22 mouse cellular contexts compared by ENCODE assay signal in genomic region chr3:102752457-102752856, GRCm38 (mm10). TPM values are rescaled to one million over a fixed set of nuclear protein-coding genes. Genes with fewer than 3 reads are reported as not detected.
DNase-seq lines count a peak whose midpoint lies in the region; ATAC-seq and TF ChIP-seq lines count a peak whose summit lies in the region.
"Had no signal": no experiment of that assay in that cellular context is flagged by ENCODE, and none has a peak within 500 bp of the region (broad histone marks: within the 10 kb centered on the region; RNA-seq: fewer than 3 reads in every experiment).

No protein-coding gene starts in this region.

- H3K4me2 ChIP-seq in heart, postnatal 0 days (ENCODE audit: low read depth, low read length): no peak overlapping the region
- H3K4me2 ChIP-seq in stomach, embryonic 15.5 days: no peak overlapping the region
- no peak overlapping the region for H3K4me2 ChIP-seq in forebrain, embryonic 15.5 days (replicated peaks)
- H3K4me2 ChIP-seq: midbrain, embryonic 11.5 days had no signal

- H3K9ac ChIP-seq in heart, postnatal 0 days (replicated peaks; ENCODE audit: low read depth, low read length): no peak overlapping the region
- H3K9ac ChIP-seq in stomach, embryonic 15.5 days: no peak overlapping the region
- H3K9ac ChIP-seq in forebrain, embryonic 15.5 days (replicated peaks): no peak overlapping the region
- H3K9ac ChIP-seq: liver, postnatal 0 days had no signal

- intact Hi-C loops in gastrocnemius, adult 2 months (cut with DNase I): no loop called here
- intact Hi-C loops in heart, postnatal 36 days (cut with DNase I): no loop called here

- H3K4me3 ChIP-seq in gastrocnemius, adult 2 months: no peak overlapping the region
- no peak overlapping the region for H3K4me3 ChIP-seq in heart, postnatal 0 days (ENCODE audit: low read depth, low read length)
- H3K4me3 ChIP-seq in stomach, embryonic 15.5 days (replicated peaks): no peak overlapping the region
- no peak overlapping the region for H3K4me3 ChIP-seq in forebrain, embryonic 15.5 days
- H3K4me3 ChIP-seq: left cerebral cortex, adult 2 months had no signal

- 0 out of 2 replicates have a peak, but pooled peaks have one; percentile 19 for ATAC-seq in heart, postnatal 0 days (ENCODE audit: insufficient read depth, low read depth)
- ATAC-seq in stomach, embryonic 15.5 days (ENCODE audit: insufficient read depth, low FRiP score, low read depth): 0 out of 2 replicates have a peak, but pooled peaks have one; percentile 36
- ATAC-seq in forebrain, embryonic 15.5 days (replicated peaks): no peak
- ATAC-seq: forebrain, embryonic 14.5 days; liver, postnatal 0 days had no signal

- H3K4me1 ChIP-seq in heart, postnatal 0 days (ENCODE audit: control insufficient read depth, insufficient read depth): peaks cover 24% of the 10 kb centered on the region
- H3K4me1 ChIP-seq in stomach, embryonic 15.5 days: 0 out of 2 replicates have a peak, but pooled peaks cover 3% of the 10 kb centered on the region
- 0 out of 2 replicates have a peak, but pooled peaks cover 2% of the 10 kb centered on the region for H3K4me1 ChIP-seq in forebrain, embryonic 15.5 days

- no peak for TF ChIP-seq CTCF in gastrocnemius, adult 2 months (IDR thresholded peaks at IDR 0.05)
- no peak for TF ChIP-seq CTCF in heart, postnatal 0 days (IDR thresholded peaks at IDR 0.05; ENCODE audit: low read depth)

- no peak for TF ChIP-seq EP300 in heart, postnatal 0 days (IDR thresholded peaks at IDR 0.05; ENCODE audit: low read depth)

- no peaks in the 10 kb centered on the region for H3K27me3 ChIP-seq in heart, postnatal 0 days (ENCODE audit: control insufficient read depth, insufficient read depth, low read length)
- no peaks in the 10 kb centered on the region for H3K27me3 ChIP-seq in stomach, embryonic 15.5 days (replicated peaks)
- H3K27me3 ChIP-seq in forebrain, embryonic 15.5 days: no peaks in the 10 kb centered on the region
- H3K27me3 ChIP-seq: CH12.LX had no signal

- H3K27ac ChIP-seq in gastrocnemius, adult 2 months: peak overlapping the region; percentile 58
- H3K27ac ChIP-seq in heart, postnatal 0 days (ENCODE audit: low read depth): no peak overlapping the region
- peak overlapping the region; percentile 40; the same call in 1 of the 2 replicates for H3K27ac ChIP-seq in stomach, embryonic 15.5 days
- H3K27ac ChIP-seq in forebrain, embryonic 15.5 days (replicated peaks): no peak overlapping the region
- H3K27ac ChIP-seq: left cerebral cortex, adult 2 months had no signal

- no peaks in the 10 kb centered on the region for H3K9me3 ChIP-seq in heart, postnatal 0 days (replicated peaks; ENCODE audit: control insufficient read depth, low read length)
- no peaks in the 10 kb centered on the region for H3K9me3 ChIP-seq in stomach, embryonic 15.5 days
- H3K9me3 ChIP-seq in forebrain, embryonic 15.5 days: no peaks in the 10 kb centered on the region

- no peak for DNase-seq in gastrocnemius, adult 2 months
- no peak for DNase-seq in gastrocnemius, postnatal 10 days
- peak; percentile 20 for DNase-seq in heart, postnatal 0 days (ENCODE audit: low spot score)
- no peak for DNase-seq in heart, postnatal 36 days
- peak; percentile 36 for DNase-seq in MN1 (ENCODE audit: low spot score)
- DNase-seq: kidney, adult 8-10 months; kidney, postnatal 14 days; layer of hippocampus, adult 9-11 months; left cerebral cortex, postnatal 4 days; liver; liver, postnatal 0 days; right cerebral cortex, adult 18-20 months; thymus, postnatal 36 days had no signal

- H3K36me3 ChIP-seq in heart, postnatal 0 days (replicated peaks; ENCODE audit: control insufficient read depth, insufficient read depth, low read length): peaks cover 23% of the 10 kb centered on the region; the same call in 1 of the 2 replicates
- no peaks in the 10 kb centered on the region for H3K36me3 ChIP-seq in stomach, embryonic 15.5 days
- no peaks in the 10 kb centered on the region for H3K36me3 ChIP-seq in forebrain, embryonic 15.5 days

- 52% methylated on average over 5 of the region's 5 CpGs for WGBS in heart, postnatal 0 days
- WGBS in stomach, embryonic 15.5 days: 60% methylated on average over 5 of the region's 5 CpGs
- 86% methylated on average over 5 of the region's 5 CpGs for WGBS in forebrain, embryonic 15.5 days

RNA-seq across cellular contexts. Expression of gene Tspan2, which starts 18.1 kb away (rescaled TPM):
- 1 to 10 TPM; 4.3 to 5.2 TPM for total RNA-seq in gastrocnemius, adult 2 months (2021)
- 10 to 100 TPM; 14.9 to 19.6 TPM for total RNA-seq in gastrocnemius, postnatal 10 days (2021)
- total RNA-seq in heart, postnatal 0 days (2014; rRNA removed; ENCODE audit: low replicate concordance): 16.9 and 90.1 TPM in 2 replicates
- polyA plus RNA-seq in heart, postnatal 0 days (2015; fragmentation: Nextera tagmentation; extraction: Ambion mirVana): 13.2 and 17.1 TPM in 2 replicates
- total RNA-seq in heart, postnatal 36 days (2021): 10 to 100 TPM; 13.2 to 15.0 TPM
- polyA plus RNA-seq in stomach, embryonic 15.5 days (2015; fragmentation: Nextera tagmentation; extraction: Ambion mirVana): 19.2 and 20.4 TPM in 2 replicates
- polyA plus RNA-seq in forebrain, embryonic 15.5 days (2015; fragmentation: Nextera tagmentation; extraction: Ambion mirVana): 6.7 and 7.5 TPM in 2 replicates
- total RNA-seq: MEL had no signal

RNA-seq across cellular contexts. Expression of gene Tshb, which starts 30.1 kb away (rescaled TPM):
- total RNA-seq in gastrocnemius, adult 2 months (2021): not detected
- not detected for total RNA-seq in gastrocnemius, postnatal 10 days (2021)
- not detected in 2 replicates for total RNA-seq in heart, postnatal 0 days (2014; rRNA removed; ENCODE audit: low replicate concordance)
- polyA plus RNA-seq in heart, postnatal 0 days (2015; fragmentation: Nextera tagmentation; extraction: Ambion mirVana): 0.16 TPM in 1 of 2 replicates, not detected in the other
- total RNA-seq in heart, postnatal 36 days (2021): not detected
- 0.06 and 0.10 TPM in 2 replicates for polyA plus RNA-seq in stomach, embryonic 15.5 days (2015; fragmentation: Nextera tagmentation; extraction: Ambion mirVana)
- 0.08 and 0.37 TPM in 2 replicates for polyA plus RNA-seq in forebrain, embryonic 15.5 days (2015; fragmentation: Nextera tagmentation; extraction: Ambion mirVana)
- total RNA-seq: adrenal gland, adult 18-20 months; CH12.LX; left cerebral cortex, adult 2 months; left cerebral cortex, postnatal 4 days; MEL had no signal
- polyA plus RNA-seq: cortical plate, adult 2 months; liver, postnatal 0 days had no signal

Comparison
In these comparisons a context has a peak if more than half of its experiments do, and no peak if none do; other contexts are left out.
1. DNase-seq: peak in heart, postnatal 0 days (single experiment) and MN1 (single experiment); none in gastrocnemius, adult 2 months (single experiment), gastrocnemius, postnatal 10 days (single experiment) and heart, postnatal 36 days (0 of 2).
2. H3K27ac ChIP-seq: peak in gastrocnemius, adult 2 months (single experiment) and stomach, embryonic 15.5 days (single experiment); none in heart, postnatal 0 days (single experiment) and forebrain, embryonic 15.5 days (single experiment).